Mouse (Mus musculus): ENCODE data around the gene Atp6v0a4.

Gene Atp6v0a4

GRCm38 (mm10) chr6:38073592-38073991 lies 50.8 kb downstream of the Atp6v0a4 start:
- no peak for DNase-seq (ENCODE audit: low spot score)

GRCm38 (mm10) chr6:38072137-38072796 lies 52.1 kb downstream of the Atp6v0a4 start:
- DNase-seq (ENCODE audit: low spot score), result no peak

DNA sequence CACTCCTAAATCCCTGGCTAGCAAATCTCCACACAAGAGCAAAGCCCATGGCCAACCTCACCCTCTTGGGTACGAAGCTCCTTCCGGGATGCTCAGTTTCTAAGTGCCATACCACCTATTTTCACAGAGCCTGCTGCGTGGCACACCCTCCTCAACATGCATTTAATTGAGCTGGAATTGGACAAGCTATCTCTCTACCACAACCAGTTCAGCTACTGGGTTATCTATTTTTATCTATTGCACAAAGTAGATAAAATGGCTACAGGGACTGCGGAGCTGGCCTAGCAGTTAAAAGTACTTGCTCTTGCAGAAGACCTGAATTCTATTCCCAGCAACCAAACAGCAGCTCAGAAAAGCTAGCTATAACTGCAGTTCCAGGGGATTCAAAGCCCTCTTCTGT lies 53.1 kb downstream of the Atp6v0a4 start:
- no peak for DNase-seq (ENCODE audit: low spot score)

GRCm38 (mm10) chr6:38066215-38066614 lies 58.2 kb downstream of the Atp6v0a4 start:
- DNase-seq (ENCODE audit: low spot score), result peak; percentile 57

DNA sequence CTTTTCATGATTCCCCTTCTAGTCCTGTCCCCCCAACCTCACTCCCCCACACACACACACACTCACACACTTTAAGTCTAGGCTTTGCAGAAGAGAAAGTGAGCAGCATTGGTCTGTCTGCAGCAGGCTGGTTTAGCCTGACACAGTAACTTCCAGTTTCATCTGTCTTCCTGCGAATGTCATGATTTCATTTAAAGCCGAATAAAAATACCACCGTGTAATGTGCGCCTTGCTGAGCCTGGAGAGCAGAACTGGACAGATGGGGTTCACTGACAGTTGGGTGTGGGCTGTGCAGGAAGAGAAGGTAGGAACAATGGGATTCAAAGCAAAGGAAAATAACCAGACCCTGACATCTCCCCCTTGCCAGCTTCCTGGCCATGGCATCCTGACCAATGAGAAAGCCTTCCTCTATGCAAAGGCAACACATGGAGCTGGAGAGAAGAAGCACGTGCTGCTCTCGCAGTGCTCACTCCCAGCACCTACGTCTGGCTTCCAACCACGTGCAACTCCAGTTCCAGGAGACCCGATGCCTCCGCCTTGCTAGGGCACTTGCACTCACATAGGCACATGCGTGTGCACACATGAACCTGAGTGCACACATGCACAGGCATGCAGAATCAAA lies 58.8 kb downstream of the Atp6v0a4 start:
- DNase-seq (ENCODE audit: low spot score), result no peak

GRCm38 (mm10) chr6:38065122-38065500 lies 59.3 kb downstream of the Atp6v0a4 start:
- DNase-seq (ENCODE audit: low spot score), result no peak

DNA sequence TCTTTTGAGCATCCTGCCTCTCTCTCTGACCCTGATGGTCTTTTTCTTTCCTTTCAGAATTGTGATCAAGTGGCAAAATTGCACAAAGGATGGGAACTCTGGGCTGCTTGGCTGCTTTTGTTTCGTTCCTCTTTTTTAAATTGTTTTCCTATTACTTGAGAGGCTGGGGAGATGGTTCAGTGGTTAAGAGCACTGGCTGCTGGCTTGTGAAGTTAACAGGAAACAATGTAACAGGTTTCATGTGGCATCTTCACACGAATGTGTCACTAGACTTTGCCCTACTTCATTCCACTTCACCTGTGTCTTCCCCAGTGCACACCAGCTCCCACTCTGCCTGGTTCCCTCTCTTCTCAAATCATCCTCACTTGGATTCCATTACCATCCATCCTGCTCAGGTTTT lies 59.8 kb downstream of the Atp6v0a4 start:
- DNase-seq (ENCODE audit: low spot score), result no peak

- DNase-seq (ENCODE audit: low spot score), result no peak
Measured at GRCm38 (mm10) chr6:38058805-38059204, 65.6 kb downstream of the Atp6v0a4 start.

- DNase-seq (ENCODE audit: low spot score), result no peak
Measured at GRCm38 (mm10) chr6:38055471-38056330, 68.7 kb downstream of the Atp6v0a4 start.

DNA sequence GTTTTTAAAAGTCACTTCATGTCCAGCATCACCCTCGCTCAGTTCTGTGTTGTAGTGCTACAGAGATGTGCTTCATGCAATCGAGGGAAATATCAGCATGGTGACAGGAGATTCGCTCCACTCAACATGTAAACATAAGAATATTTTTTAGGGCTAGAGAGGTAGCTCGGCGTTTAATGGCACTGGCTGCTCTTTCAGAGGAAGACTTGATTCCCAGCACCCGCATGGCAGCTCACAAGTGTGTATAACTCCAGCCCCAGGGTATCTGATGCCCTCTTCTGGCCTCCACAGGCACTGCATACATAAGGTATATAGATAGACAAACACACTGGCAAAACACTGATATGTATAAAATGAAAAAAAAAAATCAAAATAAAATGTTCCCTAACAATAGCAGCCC lies 74.8 kb downstream of the Atp6v0a4 start:
- DNase-seq (ENCODE audit: low spot score), result no peak

GRCm38 (mm10) chr6:38048800-38049561 lies 75.4 kb downstream of the Atp6v0a4 start:
- no peak for DNase-seq (ENCODE audit: low spot score)

DNA sequence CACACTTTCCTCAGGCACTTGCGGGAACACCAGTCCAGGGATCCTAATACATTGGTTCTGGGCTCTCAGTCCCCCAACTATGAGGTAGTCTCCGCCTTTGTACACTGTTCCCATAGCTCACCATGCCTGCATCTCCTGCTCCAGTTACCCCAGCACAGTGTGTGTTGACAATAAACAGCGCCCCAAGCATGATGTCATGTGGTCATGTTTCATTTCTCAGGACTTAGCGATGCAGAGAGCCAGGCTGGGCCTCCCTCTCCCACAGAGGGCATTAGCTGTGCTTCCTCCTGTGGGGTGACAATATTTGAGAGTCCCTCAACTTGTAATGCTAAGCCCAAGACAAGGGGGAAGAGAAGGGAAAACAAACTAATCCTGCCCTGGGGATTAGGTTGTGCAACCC lies 76.4 kb downstream of the Atp6v0a4 start:
- no peak for DNase-seq (ENCODE audit: low spot score)

DNA sequence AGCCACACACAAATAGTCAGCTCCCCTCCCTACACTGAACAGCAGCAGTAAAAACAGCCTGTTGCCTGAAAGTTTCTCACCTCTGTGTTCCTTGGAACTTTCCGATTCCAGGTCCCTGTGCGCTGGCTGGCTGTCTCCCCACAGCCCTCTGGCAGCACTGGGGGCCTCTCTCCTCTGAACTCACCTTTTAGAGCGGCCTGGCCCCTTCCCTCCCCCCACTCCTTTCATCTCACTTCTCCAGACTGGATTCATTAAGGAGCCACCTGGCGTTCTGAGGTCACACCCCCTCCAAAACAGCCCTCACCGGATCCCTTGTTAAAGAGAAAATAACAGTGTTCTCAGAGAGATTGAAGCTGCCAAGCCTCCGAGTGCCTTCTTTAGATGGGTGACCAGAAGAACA lies 77.5 kb downstream of the Atp6v0a4 start, which contains the start of gene Svopl:
Gene Svopl, minus strand, starts transcription at position 159 of the 400 bp plus-strand sequence.
- no peak for DNase-seq (ENCODE audit: low spot score)

- peak; percentile 18 for DNase-seq (ENCODE audit: low spot score)
Measured at GRCm38 (mm10) chr6:38032801-38033566, 91.4 kb downstream of the Atp6v0a4 start.

GRCm38 (mm10) chr6:38031924-38032540 lies 92.4 kb downstream of the Atp6v0a4 start:
- peak; percentile 24 for DNase-seq (ENCODE audit: low spot score)

GRCm38 (mm10) chr6:38028205-38028604 lies 96.2 kb downstream of the Atp6v0a4 start:
- no peak for DNase-seq (ENCODE audit: low spot score)

DNA sequence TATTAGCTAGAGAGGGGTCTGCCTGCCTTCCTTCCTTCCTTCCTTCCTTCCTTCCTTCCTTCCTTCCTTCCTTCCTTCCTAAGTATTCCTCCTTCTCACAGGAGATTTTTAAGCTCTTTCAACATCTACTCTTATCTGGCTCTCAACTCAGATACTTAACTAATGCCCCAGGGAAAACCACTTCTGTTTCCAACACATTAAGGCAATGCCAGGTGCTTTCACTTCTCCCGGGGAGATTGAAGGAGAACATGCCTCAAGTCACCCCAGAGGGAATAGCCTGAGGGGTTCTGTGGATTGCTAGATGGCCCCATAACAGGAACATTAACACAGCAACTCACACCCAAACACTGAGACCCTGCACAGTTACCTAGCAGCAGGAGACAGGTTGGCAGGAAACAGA lies 96.6 kb downstream of the Atp6v0a4 start:
- peak; percentile 26 for DNase-seq (ENCODE audit: low spot score)

DNA sequence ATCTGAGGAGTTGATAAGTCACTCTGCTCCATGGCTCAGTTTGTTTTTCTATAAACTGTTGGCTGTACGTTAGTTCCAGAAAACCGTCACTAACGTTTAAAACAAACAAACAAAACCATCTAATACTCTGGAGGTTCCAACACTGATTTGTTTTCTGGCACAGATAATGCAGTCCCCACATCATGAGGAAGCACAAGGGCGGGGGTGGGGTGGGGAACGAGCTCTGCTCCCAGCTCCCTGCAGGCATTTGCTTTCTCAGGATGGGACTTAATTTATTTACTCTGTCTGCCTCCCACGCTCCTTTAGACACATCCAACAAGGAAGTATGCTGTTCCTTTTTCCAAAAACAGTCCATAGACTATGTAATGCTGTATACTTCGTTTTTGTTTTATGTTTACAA lies 101.1 kb downstream of the Atp6v0a4 start:
- DNase-seq (ENCODE audit: low spot score), result no peak

- no peak for DNase-seq (ENCODE audit: low spot score)
Measured at GRCm38 (mm10) chr6:38021406-38021805, 103.0 kb downstream of the Atp6v0a4 start.

- no peak for DNase-seq (ENCODE audit: low spot score)
Measured at GRCm38 (mm10) chr6:38012829-38013228, 111.6 kb downstream of the Atp6v0a4 start.

DNA sequence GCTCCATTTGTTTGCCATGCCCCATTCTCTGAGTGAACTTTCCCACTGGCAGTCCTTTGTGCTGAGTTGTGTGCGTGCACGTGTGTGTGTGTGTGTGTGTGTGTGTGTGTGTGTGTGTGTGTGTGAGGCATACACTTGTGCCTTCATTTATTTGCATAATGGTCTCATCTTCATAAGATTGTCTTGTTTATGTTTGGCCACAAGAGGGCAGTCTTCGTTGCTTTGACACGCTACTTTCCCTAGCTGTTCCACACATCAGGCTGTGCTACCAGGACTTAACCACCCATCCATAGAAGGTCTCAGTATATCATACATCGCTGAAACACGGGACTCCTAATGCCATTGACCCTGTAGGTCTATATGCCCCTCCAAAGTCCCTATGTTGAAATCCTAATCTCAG lies 116.9 kb downstream of the Atp6v0a4 start:
- peak; percentile 62 for DNase-seq (ENCODE audit: low spot score)

Measured in lung, postnatal 25 days (tissue).